Mouse (Mus musculus) hindbrain, embryonic 11.5 days (tissue): Measurements from ENCODE around the gene Tbx2. TPM values are rescaled to one million over a fixed set of nuclear protein-coding genes. Genes with fewer than 3 reads are reported as not detected.

Experiments
- ATAC-seq: fragments of 200-750 bp; cut with Nextera tagmentation; 2 replicates; pipeline ENCODE4 v1.8.0; 2017; ENCODE audit warnings: mild to moderate bottlenecking, moderate TSS enrichment, moderate library complexity; ENCODE audit not compliant: low FRiP score
- DNase-seq: peaks from one replicate; pipeline ENCODE4 v3.0.0-alpha.2; 2015; ENCODE audit warnings: low spot score
- H3K27ac ChIP-seq: fragments of 300-500 bp; sonication (generic); 2 replicates; pipeline ENCODE4 v1.5.1; 2014; ENCODE audit warnings: mild to moderate bottlenecking, low read depth, low read length
- H3K27me3 ChIP-seq: fragments of 300-500 bp; sonication (generic); 2 replicates; pipeline ENCODE4 v1.6.1; 2014; ENCODE audit warnings: mild to moderate bottlenecking, low read length, moderate library complexity, mixed read lengths; ENCODE audit not compliant: control insufficient read depth, insufficient read depth
- H3K36me3 ChIP-seq: fragments of 300-500 bp; sonication (generic); 2 replicates; pipeline ENCODE4 v1.6.1; 2014; ENCODE audit warnings: mild to moderate bottlenecking, low read length, moderate library complexity, mixed read lengths; ENCODE audit not compliant: control insufficient read depth, insufficient read depth
- H3K4me1 ChIP-seq: fragments of 300-500 bp; sonication (generic); replicated peaks from 2 replicates; pipeline ENCODE4 v1.6.1; 2014; ENCODE audit warnings: low read length, mixed read lengths; ENCODE audit not compliant: control insufficient read depth, insufficient read depth
- H3K4me2 ChIP-seq: fragments of 300-500 bp; sonication (generic); replicated peaks from 2 replicates; pipeline ENCODE4 v1.6.1; 2014; ENCODE audit warnings: mild to moderate bottlenecking, low read depth, low read length
- H3K4me3 ChIP-seq: fragments of 300-500 bp; sonication (generic); 2 replicates; pipeline ENCODE4 v1.5.1; 2014; ENCODE audit warnings: low read depth, low read length
- H3K9ac ChIP-seq: fragments of 300-500 bp; sonication (generic); 2 replicates; pipeline ENCODE4 v1.6.1; 2014; ENCODE audit warnings: low read depth, low read length
- H3K9me3 ChIP-seq: fragments of 300-500 bp; sonication (generic); 2 replicates; pipeline ENCODE4 v1.6.1; 2016; ENCODE audit warnings: low read length; ENCODE audit not compliant: control insufficient read depth
- WGBS: fragments of 180-500 bp; shearing (Covaris S2); extraction: QIAGEN DNeasy Blood & Tissue Kit; methylation state at CpG from one replicate; pipeline ENCODE4 v1.1.7; 2014; 5-methylcytosine and 5-hydroxymethylcytosine counted together
- polyA plus RNA-seq: library from polyadenylated mRNA; unstranded; fragments of >200 nt; fragmentation: Nextera tagmentation; extraction: Ambion mirVana; gene quantifications from 2 replicates; pipeline ENCODE4 v1.2.1, GENCODE M21; 2014

Tbx2 gene
- polyA plus RNA-seq, 1 experiment from 2014 or later = 2.3 TPM

DNA sequence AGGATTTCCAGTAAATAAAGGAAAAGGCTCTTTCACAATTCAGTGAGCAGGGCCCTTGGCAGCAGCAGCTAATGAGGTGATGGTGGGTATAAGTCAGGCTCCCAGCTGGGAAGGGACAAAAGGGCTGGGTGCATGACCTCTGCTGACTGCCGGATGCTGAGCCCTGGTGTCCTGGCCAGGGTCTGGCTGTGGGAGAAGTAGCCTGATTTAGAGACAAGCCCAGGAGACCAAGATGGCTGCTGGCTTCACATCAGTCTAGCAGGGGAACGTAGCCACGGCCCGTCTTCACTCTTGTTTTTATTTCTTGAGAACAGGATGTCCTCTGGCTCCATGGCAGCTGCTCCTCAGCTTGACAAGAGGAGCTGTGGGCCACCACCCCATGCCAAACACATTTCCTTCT, 14.2 kb downstream of the Tbx2 start:
- ATAC-seq (no peak), DNase-seq (no peak)
- 41% methylated on average over 4 of the region's 4 CpGs for WGBS
- Histone ChIP-seq H3K4me2 (no peak overlapping the region), H3K9ac (no peak overlapping the region), H3K4me1 (peaks cover 5% of the 10 kb centered on the region; the same call in 1 of the 2 replicates), H3K4me3 (no peak overlapping the region), H3K36me3 (no peaks in the 10 kb centered on the region), H3K9me3 (no peaks in the 10 kb centered on the region), H3K27ac (no peak overlapping the region), H3K27me3 (peaks cover 31% of the 10 kb centered on the region)

- 3% methylated on average over 21 of the region's 21 CpGs for WGBS
Measured at GRCm38 (mm10) chr11:85849037-85849436, 16.7 kb downstream of the Tbx2 start.

DNA sequence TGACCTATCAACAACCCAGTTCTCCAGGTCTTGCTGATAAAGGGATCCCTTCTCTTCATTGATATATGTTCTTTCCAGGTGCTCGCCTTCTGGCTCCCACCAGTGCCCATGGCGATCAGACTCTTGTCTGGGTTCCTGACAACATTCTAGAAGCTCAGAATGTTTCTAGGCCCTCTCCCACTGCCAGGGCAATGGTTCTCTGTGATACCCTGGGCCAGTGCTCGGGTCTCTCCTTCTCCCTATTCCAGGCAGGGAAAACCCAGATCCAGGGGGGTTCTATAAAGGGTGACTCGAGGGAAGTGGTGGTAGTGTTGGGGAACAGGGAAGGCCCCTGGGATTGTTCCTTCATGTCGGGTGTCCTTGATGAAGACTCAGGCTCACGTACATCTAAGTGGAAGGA, 17.9 kb downstream of the Tbx2 start, which contains the start of gene Gm11444:
Gm11444 (minus strand) TSS at position 101 of the 400 bp plus-strand sequence.
- Histone ChIP-seq H3K9ac (no peak within 1 kb of the TSS), H3K27ac (no peak within 1 kb of the TSS), H3K4me1 (no peaks in the 10 kb centered on the region), H3K36me3 (no peaks in the 10 kb centered on the region), H3K27me3 (peaks cover 9% of the 10 kb centered on the region), H3K4me3 (no peak within 1 kb of the TSS), H3K4me2 (no peak within 1 kb of the TSS), H3K9me3 (no peaks in the 10 kb centered on the region)
- DNase-seq (no peak), ATAC-seq (no peak)
- WGBS = 86% methylated on average over 6 of the region's 6 CpGs

More at GRCm38 (mm10) chr11:85849037-85849436, 16.7 kb downstream of the Tbx2 start:
- Histone ChIP-seq H3K4me1 (no peaks in the 10 kb centered on the region), H3K36me3 (no peaks in the 10 kb centered on the region), H3K4me2 (peak overlapping the region; percentile 41), H3K27ac (no peak overlapping the region), H3K27me3 (peaks cover 13% of the 10 kb centered on the region), H3K4me3 (peak overlapping the region; percentile 22), H3K9ac (peak overlapping the region; percentile 27; the same call in 1 of the 2 replicates), H3K9me3 (no peaks in the 10 kb centered on the region)
- peak; percentile 88 for DNase-seq
- peak; percentile 63 for ATAC-seq

GRCm38 (mm10) chr11:85850758-85851157, 18.4 kb downstream of the Tbx2 start:
- Histone ChIP-seq H3K27ac (no peak overlapping the region), H3K9me3 (no peaks in the 10 kb centered on the region), H3K4me3 (no peak overlapping the region), H3K36me3 (no peaks in the 10 kb centered on the region), H3K27me3 (peaks cover 6% of the 10 kb centered on the region), H3K9ac (no peak overlapping the region), H3K4me2 (no peak overlapping the region), H3K4me1 (no peaks in the 10 kb centered on the region)
- peak; percentile 43 for DNase-seq
- no peak for ATAC-seq
- WGBS = 32% methylated on average over 6 of the region's 6 CpGs

GRCm38 (mm10) chr11:85857997-85858698, 25.8 kb downstream of the Tbx2 start:
- Histone ChIP-seq H3K27me3 (0 out of 2 replicates have a peak, but pooled peaks cover 2% of the 10 kb centered on the region), H3K36me3 (no peaks in the 10 kb centered on the region), H3K4me1 (no peaks in the 10 kb centered on the region; the same call in 1 of the 2 replicates), H3K9me3 (no peaks in the 10 kb centered on the region), H3K4me2 (no peak overlapping the region; the same call in 1 of the 2 replicates), H3K4me3 (no peak overlapping the region), H3K27ac (no peak overlapping the region), H3K9ac (0 out of 2 replicates have a peak overlapping the region, but pooled peaks have one; percentile 11)
- WGBS = 20% methylated on average over 6 of the region's 6 CpGs
- peak; percentile 68 for DNase-seq
- peak; percentile 73 for ATAC-seq

GRCm38 (mm10) chr11:85864363-85864762, 32.0 kb downstream of the Tbx2 start:
- ATAC-seq = no peak
- Histone ChIP-seq H3K36me3 (no peaks in the 10 kb centered on the region), H3K27ac (no peak overlapping the region), H3K4me2 (no peak overlapping the region), H3K9me3 (no peaks in the 10 kb centered on the region), H3K4me1 (no peaks in the 10 kb centered on the region), H3K27me3 (no peaks in the 10 kb centered on the region), H3K4me3 (no peak overlapping the region), H3K9ac (no peak overlapping the region)
- DNase-seq = no peak
- 37% methylated on average over 7 of the region's 7 CpGs for WGBS

GRCm38 (mm10) chr11:85876059-85876788, 43.9 kb downstream of the Tbx2 start:
- Histone ChIP-seq H3K4me3 (no peak overlapping the region), H3K27ac (no peak overlapping the region), H3K36me3 (no peaks in the 10 kb centered on the region), H3K4me1 (no peaks in the 10 kb centered on the region), H3K9me3 (no peaks in the 10 kb centered on the region), H3K9ac (no peak overlapping the region), H3K27me3 (no peaks in the 10 kb centered on the region), H3K4me2 (no peak overlapping the region)
- ATAC-seq (no peak), DNase-seq (no peak)
- WGBS = 59% methylated on average over 24 of the region's 24 CpGs

GRCm38 (mm10) chr11:85884498-85884897, 52.1 kb downstream of the Tbx2 start:
- no peak overlapping the region for H3K9ac ChIP-seq
- DNase-seq (no peak), ATAC-seq (no peak)
- H3K4me3 ChIP-seq = no peak overlapping the region
- H3K4me1 ChIP-seq = peaks cover 4% of the 10 kb centered on the region; the same call in 1 of the 2 replicates
- no peaks in the 10 kb centered on the region for H3K9me3 ChIP-seq
- 38% methylated on average over 4 of the region's 4 CpGs for WGBS
- peaks cover 42% of the 10 kb centered on the region for H3K27me3 ChIP-seq
- H3K36me3 ChIP-seq = no peaks in the 10 kb centered on the region
- no peak overlapping the region for H3K4me2 ChIP-seq
- no peak overlapping the region for H3K27ac ChIP-seq
